Mouse (Mus musculus) liver, embryonic 14.5 days (tissue): Measurements from ENCODE around the gene Bag6.

Experiments
- CTCF ChIP-seq: IDR thresholded peaks from 2 replicates; pipeline ENCODE4 v1.5.1; 2016; ENCODE audit warnings: antibody characterized with exemption, low read depth, control low read depth
- EP300 ChIP-seq: IDR thresholded peaks from 2 replicates; pipeline ENCODE4 v1.6.1; 2016; ENCODE audit warnings: antibody characterized with exemption, low read depth

DNA sequence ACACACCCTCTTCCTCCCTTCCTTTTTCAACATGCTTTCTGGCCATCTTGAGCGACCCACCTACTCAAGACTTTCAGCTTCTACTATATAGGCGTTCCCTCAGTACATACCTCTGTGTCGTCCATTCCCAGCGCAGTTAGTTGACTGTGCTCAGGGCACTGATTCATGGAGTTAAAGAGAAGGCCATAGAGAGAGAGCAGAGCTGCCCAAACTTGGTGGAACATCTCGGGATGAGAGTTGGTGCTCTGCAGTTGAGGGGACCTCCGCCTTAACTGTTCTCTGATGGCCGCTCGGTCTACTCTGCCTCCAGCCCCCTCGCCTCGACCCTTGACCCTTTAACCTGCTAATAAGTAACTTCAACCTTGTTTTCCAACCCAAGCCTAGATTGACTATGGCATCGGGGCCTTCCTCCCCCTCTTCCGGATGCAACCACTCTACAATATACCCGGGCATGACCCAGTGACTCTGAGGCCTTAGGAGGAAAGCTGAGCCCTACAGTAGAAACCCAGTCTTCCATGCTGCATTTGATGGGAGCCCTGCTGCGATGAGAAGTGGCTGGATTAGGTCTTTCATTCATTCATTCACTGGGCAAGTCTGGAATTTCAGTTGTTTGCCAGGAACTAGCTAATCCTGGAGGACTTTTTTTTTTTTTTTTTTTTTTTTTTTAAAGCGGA, 3.3 kb upstream of the Bag6 start, which contains the start of gene Apom:
- TF ChIP-seq CTCF, result no peak
- TF ChIP-seq EP300, result no peak
